Mouse (Mus musculus) ES-Bruce4 (cell line): ENCODE measurements around the gene Spink2.

Experiments used
- EP300 ChIP-seq: IDR thresholded peaks from 2 replicates; pipeline ENCODE4 v1.6.1; 2011; ENCODE audit warnings: low read depth, low read length; ENCODE audit not compliant: insufficient read depth
- POLR2A ChIP-seq: IDR thresholded peaks from one replicate; pipeline ENCODE4 v1.8.1; 2011; ENCODE audit warnings: low read length; ENCODE audit not compliant: insufficient read depth

DNA sequence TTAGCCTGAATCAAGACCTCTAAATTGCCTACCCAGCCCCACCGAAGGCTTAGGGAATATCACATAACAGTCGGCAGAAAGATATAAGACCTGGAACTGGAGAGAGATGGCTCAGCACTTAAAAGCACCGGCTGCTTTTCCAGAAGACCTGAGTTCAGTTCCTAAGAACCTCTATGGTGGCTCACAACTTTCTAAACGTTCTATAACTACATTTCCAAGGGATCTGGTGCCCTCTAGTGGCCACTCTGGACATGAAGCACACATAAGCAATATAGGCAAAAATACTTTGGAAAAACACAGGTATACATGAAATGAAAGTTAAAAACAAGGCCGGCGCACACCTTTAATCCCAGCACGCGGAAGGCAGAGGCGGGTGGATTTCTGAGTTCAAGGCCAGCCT is 5.9 kb upstream of the Spink2 start:
- no peak for TF ChIP-seq EP300
- TF ChIP-seq POLR2A, result no peak
